Comparison of ENCODE assay signal across 9 mouse cellular contexts in genomic region chr2:35589800-35590199, GRCm38 (mm10). TPM values are rescaled to one million over a fixed set of nuclear protein-coding genes. Genes with fewer than 3 reads are reported as not detected.
DNase-seq lines count a peak whose midpoint lies in the region; ATAC-seq and TF ChIP-seq lines count a peak whose summit lies in the region.
"Had no signal": no experiment of that assay in that cellular context is flagged by ENCODE, and none has a peak within 500 bp of the region (broad histone marks: within the 10 kb centered on the region; RNA-seq: fewer than 3 reads in every experiment).

No protein-coding gene starts in this region.

- no peaks in the 10 kb centered on the region for H3K36me3 ChIP-seq in embryonic facial prominence, embryonic 14.5 days (ENCODE audit: control insufficient read depth, insufficient read depth, low read length)
- no peaks in the 10 kb centered on the region for H3K36me3 ChIP-seq in embryonic facial prominence, embryonic 10.5 days (replicated peaks)
- H3K36me3 ChIP-seq in lung, embryonic 14.5 days (ENCODE audit: insufficient read depth) = no peaks in the 10 kb centered on the region
- no peaks in the 10 kb centered on the region for H3K36me3 ChIP-seq in forebrain, embryonic 10.5 days (replicated peaks)

- WGBS in embryonic facial prominence, embryonic 14.5 days = 76% methylated on average over 4 of the region's 4 CpGs
- 86% methylated on average over 4 of the region's 4 CpGs for WGBS in embryonic facial prominence, embryonic 10.5 days
- 49% methylated on average over 4 of the region's 4 CpGs for WGBS in lung, embryonic 14.5 days
- 79% methylated on average over 4 of the region's 4 CpGs for WGBS in forebrain, embryonic 10.5 days

- no peak overlapping the region for H3K9ac ChIP-seq in embryonic facial prominence, embryonic 14.5 days (ENCODE audit: low read depth, low read length)
- no peak overlapping the region for H3K9ac ChIP-seq in lung, embryonic 14.5 days

- H3K4me1 ChIP-seq in embryonic facial prominence, embryonic 14.5 days (ENCODE audit: control insufficient read depth, insufficient read depth, low read length) = peaks cover 9% of the 10 kb centered on the region; the same call in 1 of the 2 replicates
- H3K4me1 ChIP-seq in embryonic facial prominence, embryonic 10.5 days = peaks cover 58% of the 10 kb centered on the region
- peaks cover 42% of the 10 kb centered on the region for H3K4me1 ChIP-seq in lung, embryonic 14.5 days (ENCODE audit: insufficient read depth)
- H3K4me1 ChIP-seq in forebrain, embryonic 10.5 days = peaks cover 58% of the 10 kb centered on the region

- H3K9me3 ChIP-seq in embryonic facial prominence, embryonic 14.5 days (ENCODE audit: control insufficient read depth, low read length) = no peaks in the 10 kb centered on the region
- H3K9me3 ChIP-seq in embryonic facial prominence, embryonic 10.5 days = no peaks in the 10 kb centered on the region
- H3K9me3 ChIP-seq in lung, embryonic 14.5 days (ENCODE audit: low read depth, low read length) = no peaks in the 10 kb centered on the region
- no peaks in the 10 kb centered on the region for H3K9me3 ChIP-seq in forebrain, embryonic 10.5 days

- peak; percentile 23; the same call in 1 of the 2 replicates for ATAC-seq in embryonic facial prominence, embryonic 14.5 days (ENCODE audit: low read depth)
- ATAC-seq in lung, embryonic 14.5 days (ENCODE audit: insufficient read depth) = no peak
- no peak for ATAC-seq in activated CD4-positive, CD25-positive, alpha-beta regulatory T cell, adult 4 months

- no peak for TF ChIP-seq CTCF in lung, embryonic 14.5 days (IDR thresholded peaks at IDR 0.05; ENCODE audit: low read depth)

- DNase-seq in embryonic facial prominence, embryonic 14.5 days (ENCODE audit: low spot score) = peak; percentile 47
- DNase-seq in embryonic facial prominence, embryonic 10.5 days (ENCODE audit: low spot score) = no peak
- peak; percentile 81 to 83 for DNase-seq in adrenal gland, postnatal 36 days
- DNase-seq in heart, postnatal 4 days = peak; percentile 81
- peak; percentile 51 for DNase-seq in lung, embryonic 14.5 days
- no peak for DNase-seq in thymus, adult 18-20 months
- DNase-seq in forebrain, embryonic 10.5 days (ENCODE audit: extremely low spot score, low spot score) = no peak
- DNase-seq: B cell, adult 2 months had no signal

- H3K27ac ChIP-seq in embryonic facial prominence, embryonic 14.5 days (replicated peaks; ENCODE audit: low read depth, low read length) = no peak overlapping the region
- no peak overlapping the region for H3K27ac ChIP-seq in embryonic facial prominence, embryonic 10.5 days (replicated peaks)
- H3K27ac ChIP-seq in lung, embryonic 14.5 days (ENCODE audit: low read depth) = no peak overlapping the region
- no peak overlapping the region for H3K27ac ChIP-seq in forebrain, embryonic 10.5 days

- H3K4me3 ChIP-seq in embryonic facial prominence, embryonic 14.5 days (ENCODE audit: low read depth, low read length) = no peak overlapping the region
- H3K4me3 ChIP-seq in embryonic facial prominence, embryonic 10.5 days = no peak overlapping the region
- H3K4me3 ChIP-seq in lung, embryonic 14.5 days (ENCODE audit: low read depth, low read length) = no peak overlapping the region
- no peak overlapping the region for H3K4me3 ChIP-seq in forebrain, embryonic 10.5 days

- H3K4me2 ChIP-seq in embryonic facial prominence, embryonic 14.5 days (ENCODE audit: low read depth, low read length) = no peak overlapping the region
- no peak overlapping the region for H3K4me2 ChIP-seq in lung, embryonic 14.5 days

- H3K27me3 ChIP-seq in embryonic facial prominence, embryonic 14.5 days (replicated peaks; ENCODE audit: control insufficient read depth, insufficient read depth, low read length) = no peaks in the 10 kb centered on the region
- H3K27me3 ChIP-seq in embryonic facial prominence, embryonic 10.5 days (replicated peaks; ENCODE audit: low read depth, poor library complexity, severe bottlenecking) = peaks cover 77% of the 10 kb centered on the region
- H3K27me3 ChIP-seq in lung, embryonic 14.5 days (ENCODE audit: insufficient read depth, low read length) = no peaks in the 10 kb centered on the region
- peaks cover 68% of the 10 kb centered on the region for H3K27me3 ChIP-seq in forebrain, embryonic 10.5 days (ENCODE audit: poor library complexity, severe bottlenecking)

RNA-seq across cellular contexts. Expression of gene Dab2ip, which starts 31.7 kb away (rescaled TPM):
- 42.8 and 50.5 TPM in 2 replicates for polyA plus RNA-seq in embryonic facial prominence, embryonic 14.5 days (2014; fragmentation: Nextera tagmentation; extraction: Ambion mirVana)
- polyA plus RNA-seq in embryonic facial prominence, embryonic 10.5 days (2016; fragmentation: Nextera tagmentation; extraction: Ambion mirVana) = 34.7 and 35.4 TPM in 2 replicates
- 100 to 1,000 TPM in 1 of 2 experiments, 10 to 100 TPM in 1; 65.0 to 103 TPM for total RNA-seq in adrenal gland, postnatal 36 days (2021)
- 10 to 100 TPM; 54.6 to 55.2 TPM for total RNA-seq in heart, postnatal 4 days (2021)
- 51.7 and 61.4 TPM in 2 replicates for polyA plus RNA-seq in lung, embryonic 14.5 days (2014; fragmentation: Nextera tagmentation; extraction: Ambion mirVana)
- under 1 TPM; 0.26 to 0.68 TPM for polyA plus RNA-seq in activated CD4-positive, CD25-positive, alpha-beta regulatory T cell, adult 4 months (2017; shearing (Covaris generic))
- polyA plus RNA-seq in forebrain, embryonic 10.5 days (2016; fragmentation: Nextera tagmentation; extraction: Ambion mirVana) = 22.0 and 23.3 TPM in 2 replicates

Comparison
In these comparisons a context has a peak if more than half of its experiments do, and no peak if none do; other contexts are left out.
1. DNase-seq: peak in embryonic facial prominence, embryonic 14.5 days (single experiment), adrenal gland, postnatal 36 days (2 of 2), heart, postnatal 4 days (single experiment) and lung, embryonic 14.5 days (single experiment); none in embryonic facial prominence, embryonic 10.5 days (single experiment), thymus, adult 18-20 months (0 of 2) and forebrain, embryonic 10.5 days (single experiment).
2. RNA of gene Dab2ip, which starts 31.7 kb away (polyA plus RNA-seq): 51.7 to 61.4 TPM in lung, embryonic 14.5 days, 42.8 to 50.5 TPM in embryonic facial prominence, embryonic 14.5 days, 34.7 to 35.4 TPM in embryonic facial prominence, embryonic 10.5 days and 22.0 to 23.3 TPM in forebrain, embryonic 10.5 days; 0.26 to 0.68 TPM in activated CD4-positive, CD25-positive, alpha-beta regulatory T cell, adult 4 months; every median in the first group is over 10 times any median in the second.